Mouse (Mus musculus) embryonic facial prominence, embryonic 10.5 days (tissue): Measurements from ENCODE around the gene Gfm1. TPM values are rescaled to one million over a fixed set of nuclear protein-coding genes. Genes with fewer than 3 reads are reported as not detected.

Experiments used
- polyA plus RNA-seq: library from polyadenylated mRNA; unstranded; fragments of >200 nt; fragmentation: Nextera tagmentation; extraction: Ambion mirVana; gene quantifications from 2 replicates; pipeline ENCODE4 v1.2.1, GENCODE M21; 2016

The Gfm1 gene
- polyA plus RNA-seq, 1 experiment from 2014 or later, result 59.1 TPM

Other genes starting within 250 kb of the Gfm1 start
- gene Mlf1, start 56.0 kb upstream of the Gfm1 start, polyA plus RNA-seq, result 19.3 and 20.5 TPM in 2 replicates
- gene Gm17402, start 54.9 kb upstream of the Gfm1 start, polyA plus RNA-seq, result not detected in 2 replicates
- 57.8 and 62.9 TPM in 2 replicates for gene Lxn, start 33.8 kb downstream of the Gfm1 start, polyA plus RNA-seq
- 2.0 and 4.3 TPM in 2 replicates for gene Rarres1, start 85.4 kb downstream of the Gfm1 start, polyA plus RNA-seq
- 59.6 and 61.3 TPM in 2 replicates for gene Mfsd1, start 152.6 kb downstream of the Gfm1 start, polyA plus RNA-seq